Mouse (Mus musculus): ENCODE measurements around the gene Trappc1.

The Trappc1 gene

DNA sequence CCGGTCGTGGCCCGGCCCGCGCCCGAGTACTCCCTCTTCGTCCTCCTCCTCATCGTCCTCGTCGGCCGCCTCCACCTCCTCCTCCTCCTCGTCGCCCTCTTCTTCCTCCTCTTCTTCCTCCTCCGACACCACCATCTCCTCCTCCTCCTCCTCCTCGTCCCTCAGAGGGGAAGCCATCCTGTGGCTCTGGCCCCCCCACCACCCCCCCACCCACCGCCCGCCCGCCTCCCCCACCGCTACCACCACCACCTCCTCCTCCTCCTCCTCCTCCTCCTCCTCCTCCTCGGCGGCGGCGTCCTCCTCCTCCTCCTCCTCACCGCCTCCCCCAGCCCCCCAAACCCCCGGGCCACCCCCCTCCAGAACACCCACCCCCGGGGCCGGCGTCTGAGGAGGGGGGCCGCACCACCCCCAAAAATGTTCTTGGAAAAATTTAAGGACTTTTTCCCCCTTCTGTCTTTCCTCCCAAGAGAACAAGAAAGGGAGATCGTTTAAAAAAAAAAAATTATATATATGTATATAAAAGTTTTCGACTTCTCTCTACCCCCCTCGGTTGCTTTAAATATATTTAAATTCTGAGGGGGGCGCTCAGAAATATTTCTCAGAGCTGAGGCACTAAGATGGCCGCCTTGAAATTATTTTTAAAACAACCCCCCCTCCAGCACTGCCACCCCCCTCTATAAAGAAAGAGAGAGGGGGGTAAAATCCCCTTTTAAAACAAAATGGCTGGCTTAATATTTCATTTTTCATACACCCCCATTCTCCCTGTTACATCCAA, 45.6 kb downstream of the Trappc1 start, which contains the start of gene Chd3:
Gene Chd3, minus strand, starts transcription at position 192 of the 775 bp plus-strand sequence.
- DNase-seq (ENCODE audit: low spot score), result no peak

GRCm38 (mm10) chr11:69369990-69370816, 46.4 kb downstream of the Trappc1 start:
- no peak for DNase-seq (ENCODE audit: low spot score)

GRCm38 (mm10) chr11:69370817-69371215, 47.0 kb downstream of the Trappc1 start:
- no peak for DNase-seq (ENCODE audit: low spot score)

GRCm38 (mm10) chr11:69371601-69372000, 47.8 kb downstream of the Trappc1 start:
- DNase-seq (ENCODE audit: low spot score), result no peak

GRCm38 (mm10) chr11:69372056-69372779, 48.4 kb downstream of the Trappc1 start:
- no peak for DNase-seq (ENCODE audit: low spot score)

DNA sequence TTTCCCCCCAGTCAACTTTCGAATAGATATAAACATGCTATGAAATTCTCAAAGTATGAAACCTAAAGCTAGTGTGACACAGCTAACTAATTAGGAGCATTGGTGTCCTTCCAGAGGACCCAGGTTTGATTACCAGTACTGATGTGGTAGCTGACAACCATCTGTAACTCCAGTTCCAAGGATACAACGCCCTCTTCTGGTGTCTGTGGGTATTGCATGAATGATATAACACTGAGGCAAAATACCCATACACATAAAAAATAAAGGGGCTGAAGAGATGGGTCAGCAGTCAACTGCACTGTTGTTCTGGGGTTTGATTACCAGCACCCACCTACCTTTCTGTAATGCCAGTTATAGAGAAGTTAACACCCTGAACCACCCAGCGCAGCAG, 49.0 kb downstream of the Trappc1 start:
- DNase-seq (ENCODE audit: low spot score), result no peak

DNA sequence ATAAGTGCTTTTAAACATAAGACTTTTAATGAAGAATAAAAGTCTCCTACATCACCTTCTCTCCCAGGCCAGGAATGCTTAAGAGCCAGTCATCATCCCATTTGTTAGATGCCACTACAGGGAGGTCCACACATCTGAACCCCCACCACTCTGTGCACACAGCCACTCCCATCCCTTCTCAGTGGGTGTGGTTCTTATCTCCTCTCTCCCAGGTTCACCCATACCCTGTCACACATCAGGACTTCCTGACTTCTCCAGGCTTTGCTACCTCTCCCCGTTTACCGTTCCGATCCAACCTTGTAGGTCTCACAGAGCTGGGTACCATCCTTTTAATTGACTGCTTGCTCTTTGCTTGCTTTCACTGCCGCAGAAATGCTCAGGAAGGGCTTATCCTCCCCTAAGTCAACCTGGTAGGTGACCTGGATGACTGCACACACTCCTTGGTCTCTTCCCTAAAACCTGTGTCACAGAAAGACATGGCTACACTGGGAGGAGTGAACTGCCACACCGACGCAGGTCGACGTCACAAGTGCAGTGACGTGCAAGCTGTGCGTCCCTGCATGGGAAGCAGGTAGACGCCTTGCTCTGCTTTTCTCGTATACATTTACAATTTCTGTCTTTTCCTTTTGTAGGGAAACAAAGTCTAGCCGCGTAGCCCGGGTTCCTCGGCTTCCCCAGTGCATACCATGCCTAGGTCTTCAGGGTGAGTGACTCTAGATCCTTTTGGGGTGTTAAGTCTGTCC, 49.6 kb downstream of the Trappc1 start:
- no peak for DNase-seq (ENCODE audit: low spot score)

All from testis, postnatal 10 days (tissue).